Mouse (Mus musculus) C2C12 (cell line): ENCODE results near the gene Hepacam.

ENCODE experiments used
- CTCF ChIP-seq: IDR thresholded peaks from one replicate; pipeline ENCODE4 v1.5.1; 2011; ENCODE audit not compliant: control insufficient read depth, insufficient read depth, insufficient read length
- MAX ChIP-seq: IDR thresholded peaks from one replicate; pipeline ENCODE4 v1.6.1; 2011; ENCODE audit warnings: mild to moderate bottlenecking, control low read depth
- MYOD1 ChIP-seq: IDR thresholded peaks from one replicate; pipeline ENCODE4 v1.6.1; 2011; ENCODE audit warnings: low read depth; ENCODE audit not compliant: control insufficient read depth, insufficient read length
- USF1 ChIP-seq: IDR thresholded peaks from one replicate; pipeline ENCODE4 v1.6.1; 2011; ENCODE audit warnings: low read depth, mild to moderate bottlenecking, control low read depth, moderate library complexity

DNA sequence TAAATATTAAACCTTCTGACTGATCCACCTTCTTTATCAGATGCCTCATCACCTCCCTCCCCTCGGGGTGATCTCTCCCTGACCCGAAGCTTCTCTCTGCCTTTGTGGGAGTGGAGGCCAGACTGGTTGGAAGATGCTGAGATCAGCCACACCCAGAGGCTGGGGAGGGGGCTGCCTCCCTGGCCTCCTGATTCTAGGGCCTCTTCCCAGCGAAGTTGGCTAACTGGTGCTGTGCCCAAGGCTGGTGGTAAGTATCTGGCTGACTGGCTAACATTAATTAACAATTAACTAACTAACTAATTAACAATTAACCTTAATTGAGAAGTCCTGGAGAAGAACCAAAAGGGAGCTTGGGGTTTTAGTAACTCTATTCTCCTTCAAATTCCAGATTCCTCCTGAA lies 45.8 kb downstream of the Hepacam start:
- TF ChIP-seq MAX (no peak), USF1 (no peak), CTCF (no peak), MYOD1 (no peak)
